Mouse (Mus musculus) lung, postnatal 0 days (tissue): Measurements from ENCODE around the gene Tubgcp2.

Experiments used
- CTCF ChIP-seq: IDR thresholded peaks from 2 replicates; pipeline ENCODE4 v1.5.1; 2016; ENCODE audit warnings: antibody characterized with exemption, mild to moderate bottlenecking
- EP300 ChIP-seq: IDR thresholded peaks from 2 replicates; pipeline ENCODE4 v1.6.1; 2016; ENCODE audit warnings: antibody characterized with exemption, mild to moderate bottlenecking, control low read depth

DNA sequence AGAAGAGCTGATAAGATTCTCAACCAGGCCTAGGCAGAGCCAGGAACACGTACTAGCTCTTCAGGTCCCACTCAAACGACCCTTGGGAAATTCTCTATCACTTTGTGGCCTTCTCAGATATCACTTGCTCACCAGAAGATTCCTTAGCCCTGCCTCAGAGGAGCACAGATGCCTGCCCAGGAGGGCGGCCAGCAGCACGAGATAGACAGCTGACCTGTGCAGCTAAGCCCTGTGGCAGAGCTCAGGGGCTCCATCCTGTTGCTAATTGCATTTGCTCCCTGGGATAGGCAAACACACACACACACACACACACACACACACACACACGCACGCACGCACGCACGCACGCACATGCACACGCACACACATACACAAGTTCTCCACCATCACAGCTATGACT, 54.4 kb downstream of the Tubgcp2 start:
- TF ChIP-seq CTCF (no peak), EP300 (no peak)
